Mouse (Mus musculus) stomach, embryonic 14.5 days (tissue): Measurements from ENCODE around the gene Atg10. TPM values are rescaled to one million over a fixed set of nuclear protein-coding genes. Genes with fewer than 3 reads are reported as not detected.

Experiments used
- ATAC-seq: fragments of 200-750 bp; cut with Nextera tagmentation; 2 replicates; pipeline ENCODE4 v1.8.0; 2017; ENCODE audit warnings: low read depth, moderate TSS enrichment; ENCODE audit not compliant: insufficient number of reproducible peaks, insufficient read depth, low FRiP score
- H3K27ac ChIP-seq: fragments of 300-500 bp; sonication (generic); 2 replicates; pipeline ENCODE4 v1.5.1; 2014; ENCODE audit warnings: mild to moderate bottlenecking, low read length, moderate library complexity, mixed read lengths
- H3K27me3 ChIP-seq: fragments of 300-500 bp; sonication (generic); 2 replicates; pipeline ENCODE4 v1.6.1; 2014; ENCODE audit warnings: low read length, control low read depth, mixed read lengths; ENCODE audit not compliant: control insufficient read depth, insufficient read depth
- H3K36me3 ChIP-seq: fragments of 300-500 bp; sonication (generic); 2 replicates; pipeline ENCODE4 v1.6.1; 2014; ENCODE audit warnings: mild to moderate bottlenecking, control low read depth, low read length, moderate library complexity, mixed read lengths; ENCODE audit not compliant: control insufficient read depth, insufficient read depth
- H3K4me1 ChIP-seq: fragments of 300-500 bp; sonication (generic); 2 replicates; pipeline ENCODE4 v1.6.1; 2014; ENCODE audit warnings: low read length, control low read depth, mixed read lengths; ENCODE audit not compliant: control insufficient read depth, insufficient read depth
- H3K4me2 ChIP-seq: fragments of 300-500 bp; sonication (generic); replicated peaks from 2 replicates; pipeline ENCODE4 v1.6.1; 2014; ENCODE audit warnings: low read depth, low read length, control low read depth
- H3K4me3 ChIP-seq: fragments of 300-500 bp; sonication (generic); 2 replicates; pipeline ENCODE4 v1.5.1; 2014; ENCODE audit warnings: low read depth, low read length, control low read depth
- H3K9ac ChIP-seq: fragments of 300-500 bp; sonication (generic); replicated peaks from 2 replicates; pipeline ENCODE4 v1.6.1; 2014; ENCODE audit warnings: low read depth, mild to moderate bottlenecking, control low read depth, low read length, moderate library complexity, mixed read lengths
- H3K9me3 ChIP-seq: fragments of 300-500 bp; sonication (generic); 2 replicates; pipeline ENCODE4 v1.6.1; 2016; ENCODE audit warnings: low read depth, low read length, control low read depth; ENCODE audit not compliant: control insufficient read depth
- WGBS: fragments of 180-500 bp; shearing (Covaris S2); extraction: QIAGEN DNeasy Blood & Tissue Kit; methylation state at CpG from one replicate; pipeline ENCODE4 v1.1.7; 2014; 5-methylcytosine and 5-hydroxymethylcytosine counted together
- polyA plus RNA-seq: library from polyadenylated mRNA; unstranded; fragments of >200 nt; fragmentation: Nextera tagmentation; extraction: Ambion mirVana; gene quantifications from 2 replicates; pipeline ENCODE4 v1.2.1, GENCODE M21; 2014

Atg10 gene
- polyA plus RNA-seq, 1 experiment from 2014 or later, result 15.0 TPM

- 79% methylated on average over 6 of the region's 6 CpGs for WGBS
- ATAC-seq, result no peak
- no peaks in the 10 kb centered on the region for H3K27me3 ChIP-seq
- H3K9ac ChIP-seq, result no peak overlapping the region
- no peaks in the 10 kb centered on the region for H3K36me3 ChIP-seq
- H3K27ac ChIP-seq, result no peak overlapping the region
- no peak overlapping the region for H3K4me2 ChIP-seq
- H3K4me3 ChIP-seq, result no peak overlapping the region
- no peaks in the 10 kb centered on the region for H3K4me1 ChIP-seq
- no peaks in the 10 kb centered on the region for H3K9me3 ChIP-seq
These were observed 242.7 kb downstream of the Atg10 start for GRCm38 (mm10) chr13:90980878-90981674.

GRCm38 (mm10) chr13:90977057-90977456 is 246.7 kb downstream of the Atg10 start:
- Histone ChIP-seq H3K27me3 (no peaks in the 10 kb centered on the region), H3K36me3 (no peaks in the 10 kb centered on the region), H3K4me3 (no peak overlapping the region), H3K27ac (no peak overlapping the region), H3K4me2 (no peak overlapping the region), H3K9ac (no peak overlapping the region), H3K9me3 (no peaks in the 10 kb centered on the region), H3K4me1 (no peaks in the 10 kb centered on the region)
- 82% methylated on average over 3 of the region's 3 CpGs for WGBS
- ATAC-seq, result no peak

GRCm38 (mm10) chr13:90973409-90973808 is 250.4 kb downstream of the Atg10 start:
- Histone ChIP-seq H3K36me3 (no peaks in the 10 kb centered on the region), H3K9ac (no peak overlapping the region), H3K4me1 (no peaks in the 10 kb centered on the region), H3K27me3 (no peaks in the 10 kb centered on the region), H3K4me3 (no peak overlapping the region), H3K27ac (no peak overlapping the region), H3K4me2 (no peak overlapping the region), H3K9me3 (no peaks in the 10 kb centered on the region)
- no peak for ATAC-seq
- WGBS, result 57% methylated on average over 7 of the region's 7 CpGs

- 50% methylated on average over 10 of the region's 10 CpGs for WGBS
These were observed 253.3 kb downstream of the Atg10 start for GRCm38 (mm10) chr13:90970259-90971017.

GRCm38 (mm10) chr13:90968940-90969339 is 254.8 kb downstream of the Atg10 start:
- no peak overlapping the region for H3K9ac ChIP-seq
- WGBS, result 71% methylated on average over 4 of the region's 4 CpGs

More at GRCm38 (mm10) chr13:90970259-90971017, 253.3 kb downstream of the Atg10 start:
- no peaks in the 10 kb centered on the region for H3K36me3 ChIP-seq
- no peaks in the 10 kb centered on the region for H3K4me1 ChIP-seq
- H3K4me3 ChIP-seq, result no peak overlapping the region
- H3K9ac ChIP-seq, result no peak overlapping the region
- no peak for ATAC-seq
- no peak overlapping the region for H3K27ac ChIP-seq
- H3K9me3 ChIP-seq, result no peaks in the 10 kb centered on the region
- no peaks in the 10 kb centered on the region for H3K27me3 ChIP-seq
- H3K4me2 ChIP-seq, result no peak overlapping the region

GRCm38 (mm10) chr13:90967422-90967821 is 256.3 kb downstream of the Atg10 start:
- no peaks in the 10 kb centered on the region for H3K27me3 ChIP-seq
- no peaks in the 10 kb centered on the region for H3K4me1 ChIP-seq
- 11% methylated on average over 4 of the region's 4 CpGs for WGBS
- H3K9ac ChIP-seq, result no peak overlapping the region
- ATAC-seq, result peak; percentile 76; the same call in 1 of the 2 replicates
- no peak overlapping the region for H3K4me3 ChIP-seq
- no peaks in the 10 kb centered on the region for H3K36me3 ChIP-seq
- H3K4me2 ChIP-seq, result no peak overlapping the region
- H3K9me3 ChIP-seq, result no peaks in the 10 kb centered on the region
- H3K27ac ChIP-seq, result no peak overlapping the region

More at GRCm38 (mm10) chr13:90968940-90969339, 254.8 kb downstream of the Atg10 start:
- Histone ChIP-seq H3K9me3 (no peaks in the 10 kb centered on the region), H3K36me3 (no peaks in the 10 kb centered on the region), H3K4me1 (no peaks in the 10 kb centered on the region), H3K27ac (no peak overlapping the region), H3K4me2 (no peak overlapping the region), H3K4me3 (no peak overlapping the region), H3K27me3 (no peaks in the 10 kb centered on the region)
- ATAC-seq, result no peak

GRCm38 (mm10) chr13:90965996-90966395 is 257.8 kb downstream of the Atg10 start:
- Histone ChIP-seq H3K36me3 (no peaks in the 10 kb centered on the region), H3K9me3 (no peaks in the 10 kb centered on the region), H3K4me1 (no peaks in the 10 kb centered on the region), H3K4me3 (no peak overlapping the region), H3K27me3 (no peaks in the 10 kb centered on the region), H3K9ac (no peak overlapping the region), H3K27ac (no peak overlapping the region), H3K4me2 (no peak overlapping the region)
- no peak for ATAC-seq
- 79% methylated on average over 8 of the region's 8 CpGs for WGBS

GRCm38 (mm10) chr13:90964511-90964910 is 259.3 kb downstream of the Atg10 start:
- Histone ChIP-seq H3K4me3 (no peak overlapping the region), H3K27ac (no peak overlapping the region), H3K36me3 (no peaks in the 10 kb centered on the region), H3K9me3 (no peaks in the 10 kb centered on the region), H3K4me1 (no peaks in the 10 kb centered on the region), H3K4me2 (no peak overlapping the region), H3K9ac (no peak overlapping the region), H3K27me3 (no peaks in the 10 kb centered on the region)
- ATAC-seq, result no peak
- 84% methylated on average over 4 of the region's 4 CpGs for WGBS
